ENCODE assay signal across 8 mouse cellular contexts in the genomic region with DNA sequence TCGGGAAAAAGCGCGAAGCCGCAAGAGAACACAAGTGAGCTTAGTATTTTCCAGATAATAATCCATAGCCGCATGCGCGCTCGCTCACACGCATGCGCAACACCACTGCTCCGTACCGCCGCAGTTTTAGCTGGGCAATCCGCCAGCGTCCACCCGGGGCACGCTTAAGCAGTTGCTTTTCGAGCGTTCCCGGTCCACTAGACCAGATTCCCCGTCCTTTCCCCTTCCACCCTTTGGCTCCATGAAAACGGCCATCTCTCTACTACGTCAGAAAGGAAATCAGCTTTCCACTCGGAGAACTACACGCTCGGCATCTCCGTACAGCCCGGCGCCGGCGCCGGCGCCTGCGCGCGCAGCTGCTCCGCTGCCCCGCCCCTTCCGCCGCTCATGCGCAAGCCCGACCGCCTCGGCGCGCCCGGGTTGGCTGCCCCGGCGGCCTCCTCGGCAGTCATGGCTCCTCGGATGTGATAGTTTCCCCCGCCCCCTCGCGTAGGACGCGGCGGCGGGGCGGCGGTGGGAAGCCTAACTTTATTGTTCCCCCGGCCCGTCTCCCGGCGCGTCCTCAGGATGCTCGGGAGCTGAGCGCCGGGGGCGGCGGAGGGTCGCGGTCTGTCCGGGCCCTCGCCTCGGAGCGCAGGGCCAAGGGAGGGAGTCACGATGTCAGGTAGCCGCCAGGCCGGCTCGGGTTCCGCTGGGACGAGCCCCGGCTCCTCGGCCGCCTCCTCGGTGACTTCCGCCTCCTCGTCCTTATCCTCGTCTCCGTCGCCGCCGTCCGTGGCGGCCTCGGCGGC. TPM values are rescaled to one million over a fixed set of nuclear protein-coding genes. Genes with fewer than 3 reads are reported as not detected.
A peak's percentile ranks its signal among the peaks of the same experiment; 100 is the strongest.
DNase-seq lines count a peak whose midpoint lies in the region; ATAC-seq and TF ChIP-seq lines count a peak whose summit lies in the region.
"Not testable (repeated sequence)": the region's sequence is repeated elsewhere in the genome, so short reads cannot be mapped to it uniquely, and the experiment has no call there.

A gene (plus strand): TSS at position 540 of the 791 bp plus-strand sequence.

- not testable (repeated sequence) for H3K27me3 ChIP-seq in G1E (ENCODE audit: insufficient read depth, low read length); forebrain, postnatal 0 days (ENCODE audit: insufficient read depth, low read length); lung, embryonic 15.5 days

- peak within 1 kb of the TSS; percentile 98 for H3K27ac ChIP-seq in forebrain, postnatal 0 days (ENCODE audit: low read depth, low read length)
- H3K27ac ChIP-seq in lung, embryonic 15.5 days: peak within 1 kb of the TSS; percentile 94

- peak within 1 kb of the TSS; percentile 76 for H3K9ac ChIP-seq in forebrain, postnatal 0 days
- peak within 1 kb of the TSS; percentile 77 for H3K9ac ChIP-seq in lung, embryonic 15.5 days

- peaks cover 31% of the 10 kb centered on the region for H3K4me1 ChIP-seq in G1E (ENCODE audit: insufficient read depth, low read depth, low read length)
- H3K4me1 ChIP-seq in forebrain, postnatal 0 days (ENCODE audit: insufficient read depth): peaks cover 11% of the 10 kb centered on the region; the same call in 1 of the 2 replicates
- peaks cover 24% of the 10 kb centered on the region for H3K4me1 ChIP-seq in lung, embryonic 15.5 days

- peak; percentile 93 for DNase-seq in G1E (ENCODE audit: low spot score)
- DNase-seq in cerebellum, adult 18-20 months: peak; percentile 90 to 95
- peak; percentile 98 for DNase-seq in forebrain, postnatal 0 days
- peak; percentile 94 for DNase-seq in heart, postnatal 4 days
- peak; percentile 78 to 92 for DNase-seq in layer of hippocampus, adult 8-10 months (ENCODE audit: low spot score in 2 of 2)
- DNase-seq in ovary, adult 18-20 months (ENCODE audit: low spot score): peak; percentile 88
- peak; percentile 95 for DNase-seq in thymus, postnatal 0 days (ENCODE audit: low spot score)

- not testable (repeated sequence) for H3K36me3 ChIP-seq in G1E (replicated peaks); forebrain, postnatal 0 days (ENCODE audit: insufficient read depth); lung, embryonic 15.5 days

- H3K4me3 ChIP-seq in G1E (ENCODE audit: low read depth, low read length): peak within 1 kb of the TSS; percentile 78
- peak within 1 kb of the TSS; percentile 64 for H3K4me3 ChIP-seq in forebrain, postnatal 0 days (ENCODE audit: low read depth, low read length)
- peak within 1 kb of the TSS; percentile 63 for H3K4me3 ChIP-seq in lung, embryonic 15.5 days

- WGBS in forebrain, postnatal 0 days: under 1% methylated on average over 75 of the region's 97 CpGs
- WGBS in lung, embryonic 15.5 days: under 1% methylated on average over 77 of the region's 97 CpGs

- not testable (repeated sequence) for TF ChIP-seq CTCF in G1E (IDR thresholded peaks at IDR 0.05; ENCODE audit: low read depth, low read length); forebrain, postnatal 0 days (IDR thresholded peaks at IDR 0.05; ENCODE audit: low read depth)

- H3K4me2 ChIP-seq in forebrain, postnatal 0 days (ENCODE audit: low read depth): peak within 1 kb of the TSS; percentile 63
- peak within 1 kb of the TSS; percentile 72 for H3K4me2 ChIP-seq in lung, embryonic 15.5 days

- H3K9me3 ChIP-seq in G1E (replicated peaks); forebrain, postnatal 0 days (ENCODE audit: low read length); lung, embryonic 15.5 days: not testable (repeated sequence)

- peak; percentile 71 for ATAC-seq in G1E (ENCODE audit: extremely low read depth, insufficient number of reproducible peaks, low FRiP score, poor library complexity, severe bottlenecking)
- ATAC-seq in forebrain, postnatal 0 days: peak; percentile 98
- peak; percentile 97 for ATAC-seq in lung, embryonic 15.5 days (ENCODE audit: borderline replicate concordance, extremely low read depth, low FRiP score, low TSS enrichment)

RNA-seq across cellular contexts. Expression of the gene that starts here (rescaled TPM):
- total RNA-seq in G1E (2014; fragmentation: Nextera tagmentation) (150 and 160 TPM in 2 replicates), G1E (2017) (115 and 121 TPM in 2 replicates)
- polyA plus RNA-seq in G1E (2012): 38.1 and 46.7 TPM in 2 replicates
- 147 and 173 TPM in 2 replicates for total RNA-seq in forebrain, postnatal 0 days (2014; rRNA removed)
- 61.0 and 61.2 TPM in 2 replicates for polyA plus RNA-seq in forebrain, postnatal 0 days (2015; fragmentation: Nextera tagmentation; extraction: Ambion mirVana)
- 100 to 1,000 TPM; 119 to 135 TPM for total RNA-seq in heart, postnatal 4 days (2021)
- total RNA-seq in layer of hippocampus, adult 8-10 months (2022): 100 to 1,000 TPM; 102 to 126 (median 112) TPM
- 97.5 and 98.7 TPM in 2 replicates for polyA plus RNA-seq in lung, embryonic 15.5 days (2015; fragmentation: Nextera tagmentation; extraction: Ambion mirVana)
- 59.7 and 66.4 TPM in 2 replicates for polyA plus RNA-seq in thymus, postnatal 0 days (2015; fragmentation: Nextera tagmentation; extraction: Ambion mirVana)

Comparison
In these comparisons a context has a peak if more than half of its experiments do, and no peak if none do; other contexts are left out.
1. Peak in every context shown above with its lines: DNase-seq, ATAC-seq, H3K4me3 ChIP-seq and H3K27ac ChIP-seq.